Mouse (Mus musculus): ENCODE results near the gene Clec4n.
"Not testable (repeated sequence)": the region's sequence is repeated elsewhere in the genome, so short reads cannot be mapped to it uniquely, and the experiment has no call there.

Clec4n gene

DNA sequence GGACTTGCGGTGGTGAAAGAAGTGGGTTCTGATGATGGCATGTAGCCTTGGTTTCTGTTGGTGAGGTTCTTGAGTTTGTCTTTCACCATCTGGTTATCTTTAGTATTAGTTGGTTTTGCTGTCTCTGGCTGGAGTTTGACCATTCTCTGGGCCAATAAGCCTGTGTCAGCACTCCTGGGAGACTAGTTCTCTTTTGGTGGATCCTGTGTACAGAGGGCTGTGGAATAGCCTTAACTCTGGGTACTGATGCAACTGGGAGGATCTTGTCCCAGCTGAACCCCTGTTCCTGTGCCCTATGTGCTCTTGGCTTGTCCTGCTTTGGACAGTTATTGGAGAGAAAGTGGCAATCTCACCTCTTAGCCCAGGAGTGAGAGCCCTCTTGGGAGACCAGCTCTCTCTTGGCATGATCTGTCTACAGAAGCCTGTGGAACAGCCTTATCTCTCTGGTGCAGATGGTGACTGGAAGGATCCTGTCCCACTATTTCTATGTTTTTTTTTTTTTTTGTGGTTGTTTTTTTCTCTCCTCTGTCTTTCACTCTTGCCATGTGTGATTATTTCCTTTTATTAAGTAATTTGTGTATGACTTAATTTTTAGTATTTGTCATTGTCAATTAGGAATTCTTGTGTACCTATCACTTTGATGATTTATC is 63.2 kb downstream of the Clec4n start:
- DNase-seq, result no peak

DNA sequence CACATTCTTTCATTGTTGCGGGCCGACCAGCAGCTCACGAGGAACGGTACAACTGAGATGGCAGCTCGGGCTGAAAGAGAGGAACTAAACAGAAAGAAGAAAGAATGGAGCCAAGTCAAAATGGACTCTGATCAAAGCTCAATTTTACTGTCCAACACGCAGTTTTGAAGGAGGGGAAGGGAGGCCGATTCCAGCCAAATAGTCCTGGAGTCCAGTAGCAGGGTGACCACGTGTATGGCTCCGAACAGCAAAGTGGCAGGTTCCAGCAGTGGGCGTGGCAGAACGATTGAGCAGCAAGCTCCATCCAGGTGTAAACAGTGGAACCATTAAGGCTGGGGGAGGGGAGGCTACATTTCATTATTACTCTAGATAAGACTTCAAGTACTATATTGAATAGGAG is 63.9 kb downstream of the Clec4n start:
- DNase-seq, result not testable (repeated sequence)

All from spleen, adult 18-20 months (tissue).